Mouse (Mus musculus): Measurements from ENCODE around the gene Dao. TPM values are rescaled to one million over a fixed set of nuclear protein-coding genes. Genes with fewer than 3 reads are reported as not detected.

Gene Dao
- total and polyA plus RNA-seq, 2 experiments from 2014 or later = not detected

DNA sequence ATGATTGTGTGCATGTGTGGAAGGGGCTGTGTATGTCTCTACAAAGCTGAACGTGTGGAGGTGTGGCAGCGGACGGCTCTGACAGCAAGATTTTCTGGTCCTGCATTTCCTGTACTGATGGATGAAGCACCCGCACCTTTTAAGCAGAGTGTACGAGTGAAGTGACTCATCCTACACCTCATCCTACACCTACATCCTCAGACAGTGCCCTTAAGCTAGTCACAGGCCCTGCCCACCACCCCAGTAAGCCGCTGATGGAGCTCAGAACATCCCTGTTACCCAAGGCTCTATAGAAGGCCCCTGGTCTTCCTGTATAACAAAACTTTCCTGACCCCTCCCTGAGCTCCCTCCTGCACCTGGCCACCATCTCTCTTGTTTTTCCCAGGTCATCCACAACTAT lies 20.9 kb downstream of the Dao start:
- no peak overlapping the region for H3K4me3 ChIP-seq (ENCODE audit: low read depth, low read length)
- WGBS = 59% methylated on average over 6 of the region's 6 CpGs
- no peaks in the 10 kb centered on the region for H3K4me1 ChIP-seq (ENCODE audit: insufficient read depth)
- H3K9ac ChIP-seq = no peak overlapping the region
- DNase-seq (no peak), ATAC-seq (no peak)
- peaks cover 11% of the 10 kb centered on the region; the same call in 1 of the 2 replicates for H3K36me3 ChIP-seq (ENCODE audit: insufficient read depth)
- no peaks in the 10 kb centered on the region for H3K27me3 ChIP-seq (ENCODE audit: insufficient read depth, low read length)
- TF ChIP-seq CTCF (IDR thresholded peaks at IDR 0.05; ENCODE audit: low read depth) = no peak
- no peaks in the 10 kb centered on the region for H3K9me3 ChIP-seq (ENCODE audit: low read length)
- no peak overlapping the region for H3K27ac ChIP-seq (ENCODE audit: low read depth, low read length)
- H3K4me2 ChIP-seq (ENCODE audit: low read depth) = peak overlapping the region; percentile 21; the same call in 1 of the 2 replicates

GRCm38 (mm10) chr5:114024885-114025284 lies 21.4 kb downstream of the Dao start:
- Histone ChIP-seq H3K36me3 (ENCODE audit: insufficient read depth) (peaks cover 13% of the 10 kb centered on the region; the same call in 1 of the 2 replicates), H3K4me2 (ENCODE audit: low read depth) (peak overlapping the region; percentile 21; the same call in 1 of the 2 replicates), H3K27ac (ENCODE audit: low read depth, low read length) (no peak overlapping the region), H3K4me3 (ENCODE audit: low read depth, low read length) (no peak overlapping the region), H3K4me1 (ENCODE audit: insufficient read depth) (no peaks in the 10 kb centered on the region), H3K9ac (no peak overlapping the region), H3K27me3 (ENCODE audit: insufficient read depth, low read length) (no peaks in the 10 kb centered on the region), H3K9me3 (ENCODE audit: low read length) (no peaks in the 10 kb centered on the region)
- TF ChIP-seq CTCF (IDR thresholded peaks at IDR 0.05; ENCODE audit: low read depth) = no peak
- no peak for DNase-seq
- peak; percentile 37; the same call in 1 of the 2 replicates for ATAC-seq
- WGBS = 16% methylated on average over 10 of the region's 10 CpGs

DNA sequence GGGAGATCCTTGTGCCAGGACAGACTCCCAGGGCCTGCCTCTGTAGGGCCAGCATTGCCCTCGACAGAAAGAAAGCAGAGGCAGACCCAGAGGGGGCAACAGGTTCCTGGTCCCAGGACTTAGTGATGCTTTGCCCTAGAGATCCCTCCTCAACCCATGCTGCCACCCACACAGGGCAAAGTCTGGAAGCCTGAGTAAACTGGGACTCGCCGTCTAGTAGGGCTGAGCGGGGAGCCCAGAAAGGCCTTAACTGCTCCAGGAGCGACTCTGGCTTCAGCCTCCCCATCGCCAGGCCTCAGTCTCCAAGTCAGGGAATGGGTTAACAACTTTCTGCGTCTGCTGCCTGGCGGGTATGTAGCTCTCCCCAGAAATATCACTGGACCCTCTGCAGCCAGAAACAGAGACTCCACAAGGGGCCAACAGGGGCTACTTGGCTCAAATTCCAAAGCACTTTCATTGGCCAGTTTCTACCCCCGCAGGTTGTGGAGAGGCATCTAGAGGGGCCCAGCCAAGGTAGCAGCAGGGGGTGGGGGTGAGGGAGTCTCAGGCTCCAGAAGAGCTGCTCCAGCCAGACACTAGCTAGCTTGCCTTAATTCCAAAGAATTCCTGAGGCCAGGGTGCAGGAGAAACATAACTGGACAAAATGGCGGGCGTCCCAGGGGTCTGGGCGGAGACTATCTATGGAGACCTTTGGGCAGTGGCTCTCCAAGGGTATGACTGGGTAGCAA lies 23.9 kb downstream of the Dao start:
- no peak for TF ChIP-seq CTCF (IDR thresholded peaks at IDR 0.05; ENCODE audit: low read depth)
- Histone ChIP-seq H3K9ac (no peak overlapping the region), H3K9me3 (ENCODE audit: low read length) (no peaks in the 10 kb centered on the region), H3K27me3 (ENCODE audit: insufficient read depth, low read length) (no peaks in the 10 kb centered on the region), H3K36me3 (ENCODE audit: insufficient read depth) (peaks cover 21% of the 10 kb centered on the region; the same call in 1 of the 2 replicates), H3K27ac (ENCODE audit: low read depth, low read length) (no peak overlapping the region), H3K4me3 (ENCODE audit: low read depth, low read length) (no peak overlapping the region), H3K4me1 (ENCODE audit: insufficient read depth) (no peaks in the 10 kb centered on the region), H3K4me2 (ENCODE audit: low read depth) (no peak overlapping the region)
- ATAC-seq (no peak), DNase-seq (no peak)
- WGBS = 89% methylated on average over 12 of the region's 12 CpGs

GRCm38 (mm10) chr5:114028111-114028510 lies 24.6 kb downstream of the Dao start:
- TF ChIP-seq CTCF (IDR thresholded peaks at IDR 0.05; ENCODE audit: low read depth) = no peak
- H3K4me1 ChIP-seq (ENCODE audit: insufficient read depth) = no peaks in the 10 kb centered on the region
- no peak overlapping the region for H3K9ac ChIP-seq
- WGBS = 83% methylated on average over 12 of the region's 12 CpGs
- DNase-seq = no peak
- H3K4me3 ChIP-seq (ENCODE audit: low read depth, low read length) = no peak overlapping the region
- H3K27ac ChIP-seq (ENCODE audit: low read depth, low read length) = no peak overlapping the region
- no peaks in the 10 kb centered on the region for H3K27me3 ChIP-seq (ENCODE audit: insufficient read depth, low read length)
- no peaks in the 10 kb centered on the region for H3K9me3 ChIP-seq (ENCODE audit: low read length)
- H3K4me2 ChIP-seq (ENCODE audit: low read depth) = no peak overlapping the region
- peaks cover 27% of the 10 kb centered on the region; the same call in 1 of the 2 replicates for H3K36me3 ChIP-seq (ENCODE audit: insufficient read depth)
- ATAC-seq = no peak

GRCm38 (mm10) chr5:114030652-114031051 lies 27.1 kb downstream of the Dao start:
- no peak for DNase-seq
- H3K9me3 ChIP-seq (ENCODE audit: low read length) = no peaks in the 10 kb centered on the region
- H3K4me1 ChIP-seq (ENCODE audit: insufficient read depth) = no peaks in the 10 kb centered on the region
- peaks cover 37% of the 10 kb centered on the region for H3K36me3 ChIP-seq (ENCODE audit: insufficient read depth)
- no peak overlapping the region for H3K4me2 ChIP-seq (ENCODE audit: low read depth)
- no peak overlapping the region for H3K4me3 ChIP-seq (ENCODE audit: low read depth, low read length)
- TF ChIP-seq CTCF (IDR thresholded peaks at IDR 0.05; ENCODE audit: low read depth) = 0 out of 2 replicates have a peak, but pooled peaks have one; percentile 27
- WGBS = 93% methylated on average over 12 of the region's 12 CpGs
- H3K27ac ChIP-seq (ENCODE audit: low read depth, low read length) = no peak overlapping the region
- no peaks in the 10 kb centered on the region for H3K27me3 ChIP-seq (ENCODE audit: insufficient read depth, low read length)
- ATAC-seq = no peak
- H3K9ac ChIP-seq = no peak overlapping the region

GRCm38 (mm10) chr5:114032161-114032763 lies 28.8 kb downstream of the Dao start:
- no peak for DNase-seq
- H3K36me3 ChIP-seq (ENCODE audit: insufficient read depth) = peaks cover 45% of the 10 kb centered on the region
- H3K9me3 ChIP-seq (ENCODE audit: low read length) = no peaks in the 10 kb centered on the region
- no peak overlapping the region for H3K27ac ChIP-seq (ENCODE audit: low read depth, low read length)
- H3K27me3 ChIP-seq (ENCODE audit: insufficient read depth, low read length) = no peaks in the 10 kb centered on the region
- TF ChIP-seq CTCF (IDR thresholded peaks at IDR 0.05; ENCODE audit: low read depth) = no peak
- ATAC-seq = no peak
- 84% methylated on average over 3 of the region's 3 CpGs for WGBS
- no peaks in the 10 kb centered on the region for H3K4me1 ChIP-seq (ENCODE audit: insufficient read depth)
- no peak overlapping the region for H3K4me2 ChIP-seq (ENCODE audit: low read depth)
- H3K4me3 ChIP-seq (ENCODE audit: low read depth, low read length) = no peak overlapping the region
- H3K9ac ChIP-seq = no peak overlapping the region

GRCm38 (mm10) chr5:114034393-114034792 lies 30.9 kb downstream of the Dao start:
- H3K27ac ChIP-seq (ENCODE audit: low read depth, low read length) = no peak overlapping the region
- H3K4me1 ChIP-seq (ENCODE audit: insufficient read depth) = no peaks in the 10 kb centered on the region
- no peak overlapping the region for H3K4me3 ChIP-seq (ENCODE audit: low read depth, low read length)
- no peak for TF ChIP-seq CTCF (IDR thresholded peaks at IDR 0.05; ENCODE audit: low read depth)
- H3K4me2 ChIP-seq (ENCODE audit: low read depth) = no peak overlapping the region
- H3K9ac ChIP-seq = no peak overlapping the region
- WGBS = 89% methylated on average over 7 of the region's 7 CpGs
- no peak for ATAC-seq
- H3K36me3 ChIP-seq (ENCODE audit: insufficient read depth) = peaks cover 49% of the 10 kb centered on the region
- no peak for DNase-seq
- no peaks in the 10 kb centered on the region for H3K9me3 ChIP-seq (ENCODE audit: low read length)
- no peaks in the 10 kb centered on the region for H3K27me3 ChIP-seq (ENCODE audit: insufficient read depth, low read length)

All from forebrain, postnatal 0 days (tissue).